11 mouse cellular contexts compared by ENCODE assay signal in genomic region chr2:167380615-167381285, GRCm38 (mm10). TPM values are rescaled to one million over a fixed set of nuclear protein-coding genes. Genes with fewer than 3 reads are reported as not detected.
DNase-seq lines count a peak whose midpoint lies in the region; ATAC-seq and TF ChIP-seq lines count a peak whose summit lies in the region.
"Had no signal": no experiment of that assay in that cellular context is flagged by ENCODE, and none has a peak within 500 bp of the region (broad histone marks: within the 10 kb centered on the region; RNA-seq: fewer than 3 reads in every experiment).

No protein-coding gene starts in this region.

- no peak for TF ChIP-seq POLR2A in spleen, adult 2 months (IDR thresholded peaks at IDR 0.05; ENCODE audit: low read depth, low read length)

- no peak overlapping the region for H3K4me2 ChIP-seq in stomach, postnatal 0 days (replicated peaks; ENCODE audit: low read depth)
- H3K4me2 ChIP-seq: heart, embryonic 15.5 days had no signal

- H3K27me3 ChIP-seq in spleen, adult 2 months (ENCODE audit: control insufficient read depth, insufficient read depth, low read length) = no peaks in the 10 kb centered on the region
- H3K27me3 ChIP-seq in stomach, postnatal 0 days (ENCODE audit: control insufficient read depth, insufficient read depth, low read length) = no peaks in the 10 kb centered on the region
- H3K27me3 ChIP-seq: heart, embryonic 15.5 days had no signal

- peak; percentile 47 for DNase-seq in adrenal gland, postnatal 14 days
- DNase-seq in adrenal gland, adult 8-10 months = no peak
- no peak for DNase-seq in spleen, adult 2 months (ENCODE audit: low read depth in 1 of 2, low spot score in 2 of 2)
- no peak for DNase-seq in spleen, postnatal 14 days (ENCODE audit: low spot score in 2 of 2)
- peak; percentile 64 for DNase-seq in kidney, postnatal 14 days
- DNase-seq in stomach, postnatal 0 days (ENCODE audit: low spot score) = no peak
- DNase-seq in frontal cortex, postnatal 36 days (ENCODE audit: low spot score in 2 of 2) = no peak
- no peak for DNase-seq in lung, postnatal 4 days
- DNase-seq: gastrocnemius, postnatal 14 days had no signal

- H3K27ac ChIP-seq in spleen, adult 2 months (ENCODE audit: insufficient read depth, low read length) = peak overlapping the region; percentile 42; the same call in 1 of the 2 replicates
- H3K27ac ChIP-seq in stomach, postnatal 0 days (replicated peaks) = peak overlapping the region; percentile 30; the same call in 1 of the 2 replicates
- H3K27ac ChIP-seq: heart, embryonic 15.5 days; limb, embryonic 10.5 days had no signal

- no peak for ATAC-seq in stomach, postnatal 0 days (ENCODE audit: low FRiP score, low TSS enrichment)

- H3K4me3 ChIP-seq in spleen, adult 2 months (ENCODE audit: extremely low read depth, insufficient read depth, insufficient read length) = no peak overlapping the region
- no peak overlapping the region for H3K4me3 ChIP-seq in stomach, postnatal 0 days (ENCODE audit: low read depth, low read length)
- H3K4me3 ChIP-seq: heart, embryonic 15.5 days; limb, embryonic 10.5 days had no signal

- peaks cover 39% of the 10 kb centered on the region; the same call in 1 of the 2 replicates for H3K4me1 ChIP-seq in spleen, adult 2 months (ENCODE audit: control insufficient read depth, insufficient read depth, insufficient read length)
- no peaks in the 10 kb centered on the region for H3K4me1 ChIP-seq in stomach, postnatal 0 days (replicated peaks; ENCODE audit: control insufficient read depth, insufficient read depth)

- H3K9me3 ChIP-seq in stomach, postnatal 0 days (ENCODE audit: control insufficient read depth, low read length) = no peaks in the 10 kb centered on the region
- H3K9me3 ChIP-seq: heart, embryonic 15.5 days; limb, embryonic 10.5 days had no signal

- no peak overlapping the region for H3K9ac ChIP-seq in stomach, postnatal 0 days (ENCODE audit: low read length)
- H3K9ac ChIP-seq: heart, embryonic 15.5 days had no signal

- no peaks in the 10 kb centered on the region for H3K36me3 ChIP-seq in spleen, adult 2 months (ENCODE audit: control insufficient read depth, insufficient read depth, low read length)
- no peaks in the 10 kb centered on the region for H3K36me3 ChIP-seq in stomach, postnatal 0 days (ENCODE audit: control insufficient read depth, insufficient read depth, low read length)
- H3K36me3 ChIP-seq: heart, embryonic 15.5 days; limb, embryonic 10.5 days had no signal

- 64% methylated on average over 7 of the region's 7 CpGs for WGBS in spleen, adult 2 months
- WGBS in stomach, postnatal 0 days = 44% methylated on average over 7 of the region's 7 CpGs

- TF ChIP-seq CTCF in spleen, adult 2 months (IDR thresholded peaks at IDR 0.05; ENCODE audit: extremely low read depth, insufficient read depth, insufficient read length, insufficient replicate concordance) = no peak
- no peak for TF ChIP-seq CTCF in stomach, postnatal 0 days (IDR thresholded peaks at IDR 0.05; ENCODE audit: low read depth)

- TF ChIP-seq EP300 in stomach, postnatal 0 days (optimal IDR thresholded peaks at IDR 0.05) = no peak

RNA-seq across cellular contexts. Expression of gene B4galt5, which starts 31.8 kb away (rescaled TPM):
- 75.6 and 77.7 TPM in 2 replicates for total RNA-seq in adrenal gland, postnatal 14 days (2021)
- 100 to 1,000 TPM in 2 of 4 experiments, 10 to 100 TPM in 2; 85.7 to 181 (median 114) TPM for total RNA-seq in adrenal gland, adult 8-10 months (2022)
- 20.5 and 22.6 TPM in 2 replicates for polyA plus RNA-seq in spleen, adult 2 months (2012; rRNA removed)
- 4.5 and 6.0 TPM in 2 replicates for polyA plus RNA-seq in stomach, postnatal 0 days (2015; fragmentation: Nextera tagmentation; extraction: Ambion mirVana)

RNA-seq across cellular contexts. Expression of gene Slc9a8, which starts 40.8 kb away (rescaled TPM):
- total RNA-seq in adrenal gland, postnatal 14 days (2021) = 32.1 and 38.2 TPM in 2 replicates
- total RNA-seq in adrenal gland, adult 8-10 months (2022) = 10 to 100 TPM; 39.8 to 87.3 (median 53.6) TPM
- 47.7 and 53.8 TPM in 2 replicates for polyA plus RNA-seq in spleen, adult 2 months (2012; rRNA removed)
- polyA plus RNA-seq in stomach, postnatal 0 days (2015; fragmentation: Nextera tagmentation; extraction: Ambion mirVana) = 10.4 and 11.8 TPM in 2 replicates

Comparison
In these comparisons a context has a peak if more than half of its experiments do, and no peak if none do; other contexts are left out.
1. DNase-seq: peak in adrenal gland, postnatal 14 days (single experiment) and kidney, postnatal 14 days (single experiment); none in adrenal gland, adult 8-10 months (single experiment), spleen, adult 2 months (0 of 2), spleen, postnatal 14 days (0 of 2), stomach, postnatal 0 days (single experiment), frontal cortex, postnatal 36 days (0 of 2) and lung, postnatal 4 days (0 of 2).